Mouse (Mus musculus) ES-Bruce4 (cell line): ENCODE results near the gene Tm7sf2.

Source experiments
- CTCF ChIP-seq: IDR thresholded peaks from one replicate; pipeline ENCODE4 v1.8.1; 2011; ENCODE audit warnings: low read depth, low read length
- POLR2A ChIP-seq: IDR thresholded peaks from one replicate; pipeline ENCODE4 v1.8.1; 2011; ENCODE audit warnings: low read length; ENCODE audit not compliant: insufficient read depth

- TF ChIP-seq POLR2A (peak; percentile 54), CTCF (no peak)
These were observed at the start of gene Tm7sf2 for GRCm38 (mm10) chr19:6067724-6068415.
